Mouse (Mus musculus) kidney, embryonic 16.5 days (tissue): ENCODE results near the gene Tymp. TPM values are rescaled to one million over a fixed set of nuclear protein-coding genes. Genes with fewer than 3 reads are reported as not detected.

Experiments
- ATAC-seq: fragments of 200-750 bp; cut with Nextera tagmentation; 2 replicates; pipeline ENCODE4 v1.8.0; 2017; ENCODE audit warnings: moderate TSS enrichment; ENCODE audit not compliant: low FRiP score, low TSS enrichment
- H3K27ac ChIP-seq: fragments of 300-500 bp; sonication (generic); 2 replicates; pipeline ENCODE4 v1.5.1; 2014; ENCODE audit warnings: low read length
- H3K27me3 ChIP-seq: fragments of 300-500 bp; sonication (generic); 2 replicates; pipeline ENCODE4 v1.6.1; 2014; ENCODE audit warnings: low read length, control low read depth, mixed read lengths; ENCODE audit not compliant: insufficient read depth
- H3K36me3 ChIP-seq: fragments of 300-500 bp; sonication (generic); 2 replicates; pipeline ENCODE4 v1.6.1; 2014; ENCODE audit warnings: low read length, control low read depth, mixed read lengths; ENCODE audit not compliant: insufficient read depth
- H3K4me1 ChIP-seq: fragments of 300-500 bp; sonication (generic); 2 replicates; pipeline ENCODE4 v1.6.1; 2014; ENCODE audit warnings: low read length, control low read depth, mixed read lengths; ENCODE audit not compliant: insufficient read depth
- H3K4me2 ChIP-seq: fragments of 300-500 bp; sonication (generic); replicated peaks from 2 replicates; pipeline ENCODE4 v1.6.1; 2014; ENCODE audit warnings: low read depth, low read length
- H3K4me3 ChIP-seq: fragments of 300-500 bp; sonication (generic); 2 replicates; pipeline ENCODE4 v1.5.1; 2014; ENCODE audit warnings: mild to moderate bottlenecking, low read length
- H3K9ac ChIP-seq: fragments of 300-500 bp; sonication (generic); replicated peaks from 2 replicates; pipeline ENCODE4 v1.6.1; 2014; ENCODE audit warnings: low read length
- H3K9me3 ChIP-seq: fragments of 300-500 bp; sonication (generic); 2 replicates; pipeline ENCODE4 v1.6.1; 2016; ENCODE audit warnings: low read length, control low read depth
- WGBS: fragments of 180-500 bp; shearing (Covaris S2); extraction: QIAGEN DNeasy Blood & Tissue Kit; methylation state at CpG from one replicate; pipeline ENCODE4 v1.1.7; 2014; 5-methylcytosine and 5-hydroxymethylcytosine counted together
- polyA plus RNA-seq: library from polyadenylated mRNA; unstranded; fragments of >200 nt; fragmentation: Nextera tagmentation; extraction: Ambion mirVana; gene quantifications from 2 replicates; pipeline ENCODE4 v1.2.1, GENCODE M21; 2015

Tymp gene
- 0.94 and 1.9 TPM in 2 replicates for polyA plus RNA-seq

- Histone ChIP-seq H3K36me3 (peaks cover 5% of the 10 kb centered on the region), H3K9me3 (no peaks in the 10 kb centered on the region), H3K27me3 (peaks cover 48% of the 10 kb centered on the region), H3K9ac (no peak within 1 kb of the TSS), H3K4me1 (peaks cover 30% of the 10 kb centered on the region), H3K27ac (no peak within 1 kb of the TSS), H3K4me2 (peak within 1 kb of the TSS; percentile 26), H3K4me3 (peak within 1 kb of the TSS; percentile 13)
- ATAC-seq: no peak
- WGBS: 16% methylated on average over 16 of the region's 16 CpGs
Measured at GRCm38 (mm10) chr15:89376957-89377356, at the start of gene Tymp. TSS of gene Tymp (minus strand) at chr15:89377039.

- Histone ChIP-seq H3K4me1 (peaks cover 17% of the 10 kb centered on the region), H3K4me2 (peak within 1 kb of the TSS; percentile 42), H3K9me3 (no peaks in the 10 kb centered on the region), H3K27me3 (no peaks in the 10 kb centered on the region), H3K27ac (no peak within 1 kb of the TSS), H3K4me3 (no peak within 1 kb of the TSS), H3K36me3 (peaks cover 14% of the 10 kb centered on the region), H3K9ac (no peak within 1 kb of the TSS)
- WGBS: 23% methylated on average over 6 of the region's 6 CpGs
- no peak for ATAC-seq
Measured at GRCm38 (mm10) chr15:89425711-89426121, 48.9 kb upstream of the Tymp start, which contains the start of gene Cpt1b. TSS of gene Cpt1b (minus strand) at chr15:89425863.

DNA sequence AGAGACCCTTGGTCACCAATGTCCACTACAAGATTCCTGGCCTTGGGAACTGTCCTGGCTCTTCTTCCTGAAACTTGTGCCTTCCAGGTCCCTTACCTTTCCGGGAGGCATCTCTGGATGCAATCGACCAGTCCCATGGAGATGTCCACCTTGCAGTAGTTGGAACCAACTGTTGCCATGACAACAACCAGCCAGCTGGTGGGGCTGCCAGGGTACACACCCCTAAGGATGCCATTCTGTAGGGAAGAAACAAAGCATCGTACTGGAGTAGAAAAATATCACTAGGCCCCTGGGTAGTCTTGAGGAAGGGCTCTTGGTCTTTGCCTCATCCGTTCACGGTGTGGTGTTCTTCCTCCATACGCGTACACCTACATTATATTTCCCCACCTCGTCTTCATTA is 47.8 kb upstream of the Tymp start:
- Histone ChIP-seq H3K9me3 (no peaks in the 10 kb centered on the region), H3K4me1 (peaks cover 12% of the 10 kb centered on the region), H3K36me3 (peaks cover 23% of the 10 kb centered on the region), H3K27me3 (no peaks in the 10 kb centered on the region), H3K27ac (no peak overlapping the region), H3K4me3 (no peak overlapping the region), H3K4me2 (no peak overlapping the region), H3K9ac (no peak overlapping the region)
- WGBS: 85% methylated on average over 8 of the region's 8 CpGs
- ATAC-seq: no peak

GRCm38 (mm10) chr15:89421938-89422337 is 45.1 kb upstream of the Tymp start:
- no peak overlapping the region for H3K9ac ChIP-seq
- no peak overlapping the region for H3K4me3 ChIP-seq
- 81% methylated on average over 9 of the region's 9 CpGs for WGBS
- no peak for ATAC-seq
- H3K9me3 ChIP-seq: no peaks in the 10 kb centered on the region
- no peaks in the 10 kb centered on the region for H3K27me3 ChIP-seq
- no peak overlapping the region for H3K27ac ChIP-seq
- peaks cover 34% of the 10 kb centered on the region for H3K36me3 ChIP-seq
- H3K4me2 ChIP-seq: no peak overlapping the region
- 0 out of 2 replicates have a peak, but pooled peaks cover 9% of the 10 kb centered on the region for H3K4me1 ChIP-seq

GRCm38 (mm10) chr15:89415282-89415681 is 38.4 kb upstream of the Tymp start:
- Histone ChIP-seq H3K9me3 (no peaks in the 10 kb centered on the region), H3K4me2 (no peak overlapping the region), H3K27me3 (no peaks in the 10 kb centered on the region), H3K4me3 (no peak overlapping the region), H3K9ac (no peak overlapping the region), H3K27ac (no peak overlapping the region), H3K4me1 (no peaks in the 10 kb centered on the region), H3K36me3 (peaks cover 20% of the 10 kb centered on the region)
- ATAC-seq: no peak
- 86% methylated on average over 8 of the region's 8 CpGs for WGBS

- WGBS: 88% methylated on average over 18 of the region's 24 CpGs
- no peak within 1 kb of the TSS for H3K4me3 ChIP-seq
Measured at GRCm38 (mm10) chr15:89410118-89410517, 33.3 kb upstream of the Tymp start, which contains the start of gene Syce3. TSS of gene Syce3 (minus strand) at chr15:89410503.

DNA sequence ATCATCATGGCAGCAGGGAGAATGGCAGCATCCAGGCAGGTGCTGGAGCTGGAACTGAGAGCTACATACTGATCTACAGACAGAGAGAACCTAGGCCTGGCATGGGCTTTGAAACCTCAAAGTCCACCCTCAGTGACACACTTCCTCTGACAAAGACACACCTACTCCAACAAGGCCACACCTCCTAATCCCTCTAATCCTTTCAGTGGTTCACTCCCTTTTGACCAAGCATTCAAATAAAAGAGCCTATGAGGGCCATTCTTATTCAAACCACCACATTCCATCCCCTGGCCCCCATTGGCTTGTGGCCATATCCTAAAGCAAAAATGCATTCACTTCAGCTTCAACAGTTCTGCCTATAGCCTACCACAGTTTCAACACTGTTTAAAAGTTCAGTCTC is 29.9 kb upstream of the Tymp start:
- Histone ChIP-seq H3K27me3 (no peaks in the 10 kb centered on the region), H3K9ac (no peak overlapping the region), H3K36me3 (no peaks in the 10 kb centered on the region), H3K4me1 (no peaks in the 10 kb centered on the region), H3K4me3 (no peak overlapping the region), H3K27ac (no peak overlapping the region), H3K9me3 (peaks cover 16% of the 10 kb centered on the region), H3K4me2 (no peak overlapping the region)
- no peak for ATAC-seq

More at GRCm38 (mm10) chr15:89410118-89410517, 33.3 kb upstream of the Tymp start, which contains the start of gene Syce3:
- Histone ChIP-seq H3K9ac (no peak within 1 kb of the TSS), H3K4me1 (no peaks in the 10 kb centered on the region), H3K9me3 (peaks cover 16% of the 10 kb centered on the region), H3K27me3 (no peaks in the 10 kb centered on the region), H3K4me2 (no peak within 1 kb of the TSS), H3K27ac (no peak within 1 kb of the TSS), H3K36me3 (no peaks in the 10 kb centered on the region)
- ATAC-seq: no peak

GRCm38 (mm10) chr15:89404831-89405623 is 28.2 kb upstream of the Tymp start:
- H3K9me3 ChIP-seq: peaks cover 14% of the 10 kb centered on the region
- H3K4me2 ChIP-seq: no peak overlapping the region
- 76% methylated on average over 10 of the region's 10 CpGs for WGBS
- H3K27me3 ChIP-seq: no peaks in the 10 kb centered on the region
- no peaks in the 10 kb centered on the region for H3K4me1 ChIP-seq
- no peak for ATAC-seq
- no peaks in the 10 kb centered on the region for H3K36me3 ChIP-seq
- H3K4me3 ChIP-seq: no peak overlapping the region
- no peak overlapping the region for H3K27ac ChIP-seq
- H3K9ac ChIP-seq: no peak overlapping the region

GRCm38 (mm10) chr15:89402471-89402870 is 25.6 kb upstream of the Tymp start:
- no peak overlapping the region for H3K9ac ChIP-seq
- no peaks in the 10 kb centered on the region for H3K4me1 ChIP-seq
- H3K27me3 ChIP-seq: no peaks in the 10 kb centered on the region
- 88% methylated on average over 1 of the region's 1 CpGs for WGBS
- no peaks in the 10 kb centered on the region for H3K36me3 ChIP-seq
- ATAC-seq: no peak
- H3K9me3 ChIP-seq: no peaks in the 10 kb centered on the region; the same call in 1 of the 2 replicates
- H3K27ac ChIP-seq: no peak overlapping the region
- H3K4me3 ChIP-seq: no peak overlapping the region
- H3K4me2 ChIP-seq: no peak overlapping the region

- Histone ChIP-seq H3K36me3 (no peaks in the 10 kb centered on the region), H3K9ac (no peak overlapping the region), H3K4me1 (no peaks in the 10 kb centered on the region), H3K4me3 (no peak overlapping the region), H3K27me3 (no peaks in the 10 kb centered on the region), H3K27ac (no peak overlapping the region), H3K4me2 (no peak overlapping the region), H3K9me3 (no peaks in the 10 kb centered on the region)
- WGBS: 80% methylated on average over 1 of the region's 1 CpGs
- no peak for ATAC-seq
Measured at GRCm38 (mm10) chr15:89399716-89400115, 22.9 kb upstream of the Tymp start.
